Mouse (Mus musculus) liver, postnatal 0 days (tissue): ENCODE data around the gene Emc8. TPM values are rescaled to one million over a fixed set of nuclear protein-coding genes. Genes with fewer than 3 reads are reported as not detected.

Experiments
- ATAC-seq: fragments of 200-750 bp; cut with Nextera tagmentation; 2 replicates; pipeline ENCODE4 v1.8.0; 2017; ENCODE audit warnings: mild to moderate bottlenecking, moderate library complexity
- DNase-seq: peaks from one replicate; pipeline ENCODE4 v3.0.0-alpha.2; 2016
- H3K27ac ChIP-seq: fragments of 300-500 bp; sonication (generic); 2 replicates; pipeline ENCODE4 v1.5.1; 2014; ENCODE audit warnings: antibody characterized with exemption, moderate library complexity, mild to moderate bottlenecking, low read depth
- H3K27me3 ChIP-seq: fragments of 300-500 bp; sonication (generic); 2 replicates; pipeline ENCODE4 v1.6.1; 2014; ENCODE audit warnings: low read length, control low read depth, mixed read lengths; ENCODE audit not compliant: insufficient read depth
- H3K36me3 ChIP-seq: fragments of 300-500 bp; sonication (generic); replicated peaks from 2 replicates; pipeline ENCODE4 v1.6.1; 2014; ENCODE audit warnings: mild to moderate bottlenecking, control low read depth, low read length, moderate library complexity, mixed read lengths; ENCODE audit not compliant: insufficient read depth
- H3K4me1 ChIP-seq: fragments of 300-500 bp; sonication (generic); 2 replicates; pipeline ENCODE4 v1.6.1; 2014; ENCODE audit warnings: antibody characterized with exemption, mild to moderate bottlenecking, control low read depth; ENCODE audit not compliant: insufficient read depth
- H3K4me2 ChIP-seq: fragments of 300-500 bp; sonication (generic); 2 replicates; pipeline ENCODE4 v1.6.1; 2014; ENCODE audit warnings: low read depth, mild to moderate bottlenecking, low read length, moderate library complexity, mixed read lengths
- H3K4me3 ChIP-seq: fragments of 300-500 bp; sonication (generic); 2 replicates; pipeline ENCODE4 v1.5.1; 2014; ENCODE audit warnings: low read depth, low read length
- H3K9ac ChIP-seq: fragments of 300-500 bp; sonication (generic); replicated peaks from 2 replicates; pipeline ENCODE4 v1.6.1; 2014; ENCODE audit warnings: mild to moderate bottlenecking, moderate library complexity
- H3K9me3 ChIP-seq: fragments of 300-500 bp; sonication (generic); 2 replicates; pipeline ENCODE4 v1.6.1; 2016; ENCODE audit warnings: mild to moderate bottlenecking, control low read depth, low read length, mixed read lengths
- CTCF ChIP-seq: sonication (generic); IDR thresholded peaks from 2 replicates; pipeline ENCODE4 v1.5.1; 2016; ENCODE audit warnings: antibody characterized with exemption, low read depth
- EP300 ChIP-seq: IDR thresholded peaks from 2 replicates; pipeline ENCODE4 v1.6.1; 2016; ENCODE audit warnings: antibody characterized with exemption, low read depth, mild to moderate bottlenecking
- WGBS: fragments of 180-500 bp; shearing (Covaris S2); extraction: QIAGEN DNeasy Blood & Tissue Kit; methylation state at CpG from one replicate; pipeline ENCODE4 v1.1.7; 2014; ENCODE audit not compliant: insufficient replicate concordance; 5-methylcytosine and 5-hydroxymethylcytosine counted together
- polyA plus RNA-seq: library from polyadenylated mRNA; unstranded; fragments of >200 nt; fragmentation: Nextera tagmentation; extraction: Ambion mirVana; gene quantifications from 2 replicates; pipeline ENCODE4 v1.2.1, GENCODE M21; 2015

The Emc8 gene
- polyA plus RNA-seq, result 81.1 and 83.9 TPM in 2 replicates

- DNase-seq, result no peak
- 1% methylated on average over 45 of the region's 51 CpGs for WGBS
These were observed at the start of gene Emc8 for GRCm38 (mm10) chr8:120668374-120668905. Emc8 (minus strand) TSS chr8:120668573.

GRCm38 (mm10) chr8:120715996-120716680, 47.8 kb upstream of the Emc8 start:
- H3K4me2 ChIP-seq, result no peak overlapping the region
- no peak overlapping the region for H3K9ac ChIP-seq
- ATAC-seq (peak; percentile 70), DNase-seq (peak; percentile 47)
- H3K27me3 ChIP-seq, result no peaks in the 10 kb centered on the region
- TF ChIP-seq EP300 (no peak), CTCF (no peak)
- no peaks in the 10 kb centered on the region for H3K36me3 ChIP-seq
- H3K9me3 ChIP-seq, result no peaks in the 10 kb centered on the region
- H3K4me1 ChIP-seq, result peaks cover 4% of the 10 kb centered on the region; the same call in 1 of the 2 replicates
- WGBS, result 57% methylated on average over 15 of the region's 15 CpGs
- 0 out of 2 replicates have a peak overlapping the region, but pooled peaks have one; percentile 67 for H3K27ac ChIP-seq
- H3K4me3 ChIP-seq, result no peak overlapping the region

More at GRCm38 (mm10) chr8:120668374-120668905, at the start of gene Emc8:
- Histone ChIP-seq H3K9me3 (no peaks in the 10 kb centered on the region), H3K4me3 (peak within 1 kb of the TSS; percentile 89), H3K27ac (peak within 1 kb of the TSS; percentile 97), H3K4me1 (peaks cover 31% of the 10 kb centered on the region), H3K36me3 (peaks cover 35% of the 10 kb centered on the region), H3K4me2 (peak within 1 kb of the TSS; percentile 85), H3K9ac (peak within 1 kb of the TSS; percentile 96), H3K27me3 (no peaks in the 10 kb centered on the region)
- peak; percentile 62 for ATAC-seq
- TF ChIP-seq EP300, result no peak
- TF ChIP-seq CTCF, result no peak

- ATAC-seq, result peak; percentile 43; the same call in 1 of the 2 replicates
- peak overlapping the region; percentile 67; the same call in 1 of the 2 replicates for H3K27ac ChIP-seq
- WGBS, result 42% methylated on average over 6 of the region's 6 CpGs
These were observed 46.8 kb upstream of the Emc8 start for GRCm38 (mm10) chr8:120715200-120715599.

GRCm38 (mm10) chr8:120709176-120709575, 40.8 kb upstream of the Emc8 start:
- no peaks in the 10 kb centered on the region for H3K4me1 ChIP-seq
- no peak for TF ChIP-seq EP300
- no peak overlapping the region for H3K4me2 ChIP-seq
- no peak overlapping the region for H3K9ac ChIP-seq
- H3K27me3 ChIP-seq, result no peaks in the 10 kb centered on the region
- no peaks in the 10 kb centered on the region for H3K9me3 ChIP-seq
- no peak overlapping the region for H3K4me3 ChIP-seq
- no peak for DNase-seq
- 45% methylated on average over 10 of the region's 10 CpGs for WGBS
- ATAC-seq, result no peak
- H3K27ac ChIP-seq, result no peak overlapping the region
- no peaks in the 10 kb centered on the region for H3K36me3 ChIP-seq

More at GRCm38 (mm10) chr8:120715200-120715599, 46.8 kb upstream of the Emc8 start:
- H3K27me3 ChIP-seq, result no peaks in the 10 kb centered on the region
- no peak overlapping the region for H3K4me2 ChIP-seq
- H3K4me3 ChIP-seq, result no peak overlapping the region
- no peaks in the 10 kb centered on the region for H3K36me3 ChIP-seq
- peaks cover 4% of the 10 kb centered on the region; the same call in 1 of the 2 replicates for H3K4me1 ChIP-seq
- H3K9ac ChIP-seq, result no peak overlapping the region
- H3K9me3 ChIP-seq, result no peaks in the 10 kb centered on the region
- DNase-seq, result no peak
- no peak for TF ChIP-seq CTCF
- peak; percentile 36; the same call in 1 of the 2 replicates for TF ChIP-seq EP300

DNA sequence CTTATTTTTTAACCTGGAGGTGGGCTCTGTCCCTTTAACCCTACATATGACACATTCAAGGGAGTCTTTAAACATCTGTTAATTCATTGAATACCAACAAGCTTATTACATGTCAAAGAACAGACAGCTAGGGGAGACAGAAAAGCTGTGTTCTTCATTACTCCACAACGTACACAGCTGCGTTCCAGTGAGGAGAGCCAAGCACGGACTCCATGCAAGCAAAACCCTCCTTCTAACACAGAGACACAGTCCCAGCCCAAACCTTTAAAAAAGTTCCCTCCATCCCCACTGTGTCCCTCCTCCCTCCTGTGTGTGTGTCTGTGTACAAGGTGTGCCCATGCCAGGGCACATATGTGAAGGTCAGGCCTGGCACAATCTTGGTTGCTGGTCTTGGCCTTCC, 37.8 kb upstream of the Emc8 start:
- ATAC-seq (no peak), DNase-seq (no peak)
- H3K4me3 ChIP-seq, result no peak overlapping the region
- H3K4me2 ChIP-seq, result no peak overlapping the region
- no peaks in the 10 kb centered on the region for H3K9me3 ChIP-seq
- no peak overlapping the region for H3K27ac ChIP-seq
- 0 out of 2 replicates have a peak, but pooled peaks cover 2% of the 10 kb centered on the region for H3K4me1 ChIP-seq
- no peaks in the 10 kb centered on the region for H3K27me3 ChIP-seq
- no peaks in the 10 kb centered on the region for H3K36me3 ChIP-seq
- 81% methylated on average over 3 of the region's 3 CpGs for WGBS
- TF ChIP-seq CTCF, result no peak
- no peak for TF ChIP-seq EP300
- no peak overlapping the region for H3K9ac ChIP-seq

DNA sequence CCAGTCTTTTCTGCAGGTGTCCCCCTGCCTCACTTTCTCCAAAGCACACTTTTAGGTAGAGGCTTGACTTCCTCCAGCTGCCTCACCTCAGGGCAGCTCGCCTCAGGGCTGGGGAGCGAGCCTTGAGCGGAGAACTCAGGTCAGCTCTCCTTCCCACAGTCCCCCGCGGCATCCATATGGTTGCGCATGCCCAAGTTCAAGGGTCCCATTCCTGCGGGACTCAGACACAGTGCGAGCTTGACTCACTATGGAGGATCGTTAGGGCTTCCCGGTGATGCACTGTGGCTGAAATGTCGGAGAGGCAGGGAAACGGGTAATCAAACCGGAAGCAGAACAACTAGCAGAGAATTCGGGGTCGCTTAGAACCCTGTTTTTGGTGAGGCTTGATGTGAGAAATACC, 36.8 kb upstream of the Emc8 start:
- Histone ChIP-seq H3K4me1 (peaks cover 6% of the 10 kb centered on the region; the same call in 1 of the 2 replicates), H3K4me3 (no peak overlapping the region), H3K27ac (no peak overlapping the region), H3K27me3 (no peaks in the 10 kb centered on the region), H3K4me2 (no peak overlapping the region), H3K9me3 (no peaks in the 10 kb centered on the region), H3K36me3 (no peaks in the 10 kb centered on the region), H3K9ac (no peak overlapping the region)
- 78% methylated on average over 15 of the region's 15 CpGs for WGBS
- ATAC-seq (no peak), DNase-seq (no peak)
- TF ChIP-seq EP300 (no peak), CTCF (no peak)
